Mouse (Mus musculus) thymus, adult 2 months (tissue): ENCODE measurements around the gene Tenm2.

Source experiments
- CTCF ChIP-seq: fragments of 200-500 bp; IDR thresholded peaks from 2 replicates; pipeline ENCODE4 v1.5.1; 2012; ENCODE audit warnings: mild to moderate bottlenecking, control low read depth, low read length, moderate library complexity, borderline replicate concordance; ENCODE audit not compliant: control insufficient read depth, poor library complexity, insufficient read depth; ENCODE audit errors: extremely low read depth
- POLR2A ChIP-seq: fragments of 200-500 bp; IDR thresholded peaks from 2 replicates; pipeline ENCODE4 v1.6.1; 2012; ENCODE audit warnings: mild to moderate bottlenecking, low read length, control low read depth, moderate library complexity; ENCODE audit not compliant: control insufficient read depth, poor library complexity, insufficient read depth; ENCODE audit errors: extremely low read depth

DNA sequence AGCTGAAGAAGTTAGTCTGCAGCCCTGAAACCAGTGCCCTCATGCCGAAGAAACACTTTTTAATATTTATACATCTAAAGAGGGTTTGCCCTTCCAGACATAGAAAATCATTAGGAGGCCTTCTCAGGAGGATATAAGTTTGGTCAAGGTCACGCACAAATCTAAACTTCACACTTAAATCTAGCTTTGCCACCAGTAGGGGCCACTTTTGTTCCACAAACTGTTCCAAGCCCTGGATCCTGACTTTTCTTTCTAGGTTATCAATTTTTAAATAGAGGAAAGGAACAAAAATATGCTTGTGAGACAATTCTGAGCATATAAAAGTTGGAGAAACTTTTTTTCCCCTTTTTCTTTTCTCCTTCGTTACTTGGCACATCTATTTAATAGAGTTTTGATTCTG lies 989.6 kb downstream of the Tenm2 start:
- TF ChIP-seq CTCF, result no peak
- no peak for TF ChIP-seq POLR2A
